ENCODE assay signal across 11 mouse cellular contexts in the genomic region with DNA sequence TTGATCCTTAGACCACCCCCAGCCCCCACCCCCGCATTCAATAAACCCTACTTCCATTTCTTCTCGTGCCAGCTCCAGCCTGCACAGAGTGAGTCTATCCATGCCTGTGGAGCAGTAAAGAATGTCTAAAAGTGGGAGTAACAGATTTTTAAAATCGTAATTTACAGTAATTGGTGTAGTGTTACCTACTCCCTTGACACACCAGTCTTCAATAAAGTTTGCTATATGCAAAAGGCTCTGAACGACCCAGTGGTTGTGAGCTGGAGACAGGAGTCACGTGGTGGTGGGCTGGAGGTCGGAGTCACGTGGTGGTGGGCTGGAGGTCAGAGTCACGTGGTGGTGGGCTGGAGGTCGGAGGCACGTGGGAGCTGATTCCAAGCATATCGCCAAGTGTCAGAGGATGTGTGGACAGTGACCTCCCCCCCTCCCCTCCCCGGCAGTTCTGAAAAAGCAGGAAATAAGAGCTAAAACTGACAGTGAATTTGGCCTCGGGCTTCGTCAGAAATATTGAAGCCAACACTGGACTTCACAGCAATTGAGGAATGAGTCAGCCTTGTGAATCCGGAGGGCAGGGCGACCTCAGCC.
DNase-seq lines count a peak whose midpoint lies in the region; ATAC-seq and TF ChIP-seq lines count a peak whose summit lies in the region.
"Had no signal": no experiment of that assay in that cellular context is flagged by ENCODE, and none has a peak within 500 bp of the region (broad histone marks: within the 10 kb centered on the region; RNA-seq: fewer than 3 reads in every experiment).

No protein-coding gene starts in this region.

- CTCF ChIA-PET in Patski (lab: Charles Lee): interaction anchor here (1.3 to 1.6 kb wide), 2 partner anchors 8 to 19 kb away, joined by 3 read pairs; no protein-coding TSS in a partner anchor

- no peak overlapping the region for H3K9ac ChIP-seq in midbrain, embryonic 15.5 days
- H3K9ac ChIP-seq: forebrain, embryonic 12.5 days; heart, embryonic 13.5 days had no signal

- H3K27ac ChIP-seq in heart, embryonic 10.5 days: no peak overlapping the region
- no peak overlapping the region for H3K27ac ChIP-seq in midbrain, embryonic 15.5 days
- H3K27ac ChIP-seq: forebrain, embryonic 12.5 days; heart, embryonic 13.5 days had no signal

- in situ Hi-C loops in Patski (cut with MboI; ENCODE audit: low pct_unique_long_range_greater_than_20kb): no loop called here

- H3K4me3 ChIP-seq in heart, embryonic 10.5 days: no peak overlapping the region
- H3K4me3 ChIP-seq in midbrain, embryonic 15.5 days: no peak overlapping the region
- H3K4me3 ChIP-seq: forebrain, embryonic 12.5 days; heart, embryonic 13.5 days had no signal

- TF ChIP-seq CTCF in Patski (IDR thresholded peaks at IDR 0.05): no peak

- POLR2A ChIA-PET in Patski (lab: Charles Lee): interaction anchor here (0.6 kb wide), 1 partner anchor 15 kb away, joined by 6 read pairs; no protein-coding TSS in a partner anchor

- ATAC-seq in Patski: no peak
- ATAC-seq in midbrain, embryonic 15.5 days (replicated peaks): no peak

- WGBS in heart, embryonic 10.5 days: 70% methylated on average over 16 of the region's 16 CpGs
- WGBS in midbrain, embryonic 15.5 days: 84% methylated on average over 16 of the region's 16 CpGs

- H3K36me3 ChIP-seq in heart, embryonic 10.5 days: no peaks in the 10 kb centered on the region
- H3K36me3 ChIP-seq in midbrain, embryonic 15.5 days (replicated peaks): no peaks in the 10 kb centered on the region
- H3K36me3 ChIP-seq: forebrain, embryonic 12.5 days; heart, embryonic 13.5 days had no signal

- H3K27me3 ChIP-seq in heart, embryonic 10.5 days (ENCODE audit: insufficient read depth, poor library complexity, severe bottlenecking): no peaks in the 10 kb centered on the region
- no peaks in the 10 kb centered on the region for H3K27me3 ChIP-seq in Patski
- H3K27me3 ChIP-seq in midbrain, embryonic 15.5 days (replicated peaks): peaks cover 9% of the 10 kb centered on the region; the same call in 1 of the 2 replicates
- H3K27me3 ChIP-seq: heart, embryonic 13.5 days had no signal

- peak; percentile 26 for DNase-seq in heart, adult 18-20 months
- DNase-seq in heart, embryonic 10.5 days (ENCODE audit: low spot score): no peak
- DNase-seq in 3134 (ENCODE audit: extremely low read depth, insufficient read length, low spot score): peak; percentile 68
- peak; percentile 9 for DNase-seq in Patski (ENCODE audit: low read depth, low spot score)
- peak; percentile 25 to 56 for DNase-seq in kidney, postnatal 36 days
- DNase-seq in layer of hippocampus, adult 11-12 months (ENCODE audit: low spot score): no peak
- no peak for DNase-seq in thymus, postnatal 25 days
- DNase-seq: thymus, adult 2 months had no signal

- H3K9me3 ChIP-seq in heart, embryonic 10.5 days: no peaks in the 10 kb centered on the region
- H3K9me3 ChIP-seq in midbrain, embryonic 15.5 days: no peaks in the 10 kb centered on the region
- H3K9me3 ChIP-seq: forebrain, embryonic 12.5 days had no signal

- H3K4me2 ChIP-seq in midbrain, embryonic 15.5 days: no peak overlapping the region
- H3K4me2 ChIP-seq: forebrain, embryonic 12.5 days; heart, embryonic 13.5 days had no signal

- H3K4me1 ChIP-seq in heart, embryonic 10.5 days: 0 out of 2 replicates have a peak, but pooled peaks cover 4% of the 10 kb centered on the region
- no peaks in the 10 kb centered on the region for H3K4me1 ChIP-seq in midbrain, embryonic 15.5 days

Comparison
In these comparisons a context has a peak if more than half of its experiments do, and no peak if none do; other contexts are left out.
1. DNase-seq: peak in heart, adult 18-20 months (2 of 2), 3134 (single experiment), Patski (single experiment) and kidney, postnatal 36 days (2 of 2); none in heart, embryonic 10.5 days (single experiment), layer of hippocampus, adult 11-12 months (single experiment) and thymus, postnatal 25 days (single experiment).